Mouse (Mus musculus) MEL (cell line): ENCODE data around the gene Tec.

Experiments
- BHLHE40 ChIP-seq: IDR thresholded peaks from 2 replicates; pipeline ENCODE4 v1.6.1; 2012; ENCODE audit warnings: low read depth, mild to moderate bottlenecking, inconsistent platforms, low read length, improper control_type of control experiment, borderline replicate concordance
- CTCF ChIP-seq, 3 experiments: IDR thresholded peaks in 2 of 3; conservative IDR thresholded peaks in 1 of 3; 2 replicates each; pipeline ENCODE4 v1.5.1; 2011 to 2012; ENCODE audit warnings: low read length in 3 of 3, low read depth in 2 of 3, mild to moderate bottlenecking in 2 of 3, improper control_type of control experiment in 1 of 3, inconsistent platforms in 1 of 3, mixed read lengths in 1 of 3, moderate library complexity in 1 of 3; ENCODE audit not compliant: control insufficient read depth in 1 of 3, insufficient read depth in 1 of 3, poor library complexity in 1 of 3, severe bottlenecking in 1 of 3
- EP300 ChIP-seq, 2 experiments: IDR thresholded peaks; 2 replicates each; pipeline ENCODE4 v1.6.1; 2011; ENCODE audit warnings: improper control_type of control experiment in 2 of 2, low read length in 2 of 2, low read depth in 1 of 2, mild to moderate bottlenecking in 1 of 2
- GATA1 ChIP-seq: IDR thresholded peaks from 2 replicates; pipeline ENCODE4 v1.6.1; 2011; ENCODE audit warnings: low read depth, low read length, improper control_type of control experiment
- POLR2A ChIP-seq, 2 experiments: IDR thresholded peaks; 2 replicates each; pipeline ENCODE4 v1.6.1; 2011 to 2012; ENCODE audit warnings: low read length in 2 of 2, mild to moderate bottlenecking in 2 of 2, control low read depth in 1 of 2, improper control_type of control experiment in 1 of 2, low read depth in 1 of 2, moderate library complexity in 1 of 2; ENCODE audit not compliant: control insufficient read depth in 1 of 2, insufficient read depth in 1 of 2, poor library complexity in 1 of 2
- UBTF ChIP-seq: IDR thresholded peaks from 2 replicates; pipeline ENCODE4 v1.6.1; 2012; ENCODE audit warnings: low read depth, mild to moderate bottlenecking, inconsistent platforms, low read length, improper control_type of control experiment, moderate library complexity, borderline replicate concordance; ENCODE audit not compliant: insufficient read depth

DNA sequence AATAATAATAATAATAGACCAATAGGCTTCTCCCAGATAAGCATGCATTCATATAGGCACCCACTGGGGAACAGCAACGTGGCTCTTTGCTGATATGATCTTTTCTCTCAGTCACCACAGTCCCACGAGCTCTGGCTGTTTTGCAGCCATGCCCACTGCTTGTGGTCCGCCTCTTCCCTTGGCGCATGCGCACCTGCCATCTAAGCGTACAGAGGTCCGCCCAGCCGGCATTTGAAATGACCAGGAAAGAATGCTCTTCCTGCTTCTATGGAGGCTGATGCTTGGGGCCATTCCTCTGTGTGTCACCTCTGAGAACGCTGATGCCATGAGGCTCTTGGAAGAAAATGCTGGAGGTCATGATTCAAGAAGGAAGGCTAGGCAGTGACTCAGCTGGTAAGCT is 5.1 kb downstream of the Tec start:
- no peak for TF ChIP-seq POLR2A (IDR thresholded peaks at IDR 0.05; ENCODE audit: control insufficient read depth in 1 of 2, insufficient read depth in 1 of 2, low read depth in 1 of 2, low read length in 2 of 2, poor library complexity in 1 of 2)
- TF ChIP-seq UBTF: no peak
- no peak for TF ChIP-seq GATA1
- no peak for TF ChIP-seq EP300 (IDR thresholded peaks at IDR 0.05; ENCODE audit: low read depth in 1 of 2, low read length in 2 of 2)
- no peak for TF ChIP-seq CTCF (IDR thresholded peaks at IDR 0.05 in 2 of 3, conservative IDR thresholded peaks at IDR 0.05 in 1 of 3; ENCODE audit: control insufficient read depth in 1 of 3, insufficient read depth in 1 of 3, low read depth in 2 of 3, low read length in 3 of 3, poor library complexity in 1 of 3, severe bottlenecking in 1 of 3)
- TF ChIP-seq BHLHE40: no peak
